Mouse (Mus musculus) adrenal gland, adult (tissue): ENCODE results near the gene Amy2a5.
"Not testable (repeated sequence)": the region's sequence is repeated elsewhere in the genome, so short reads cannot be mapped to it uniquely, and the experiment has no call there.

Source experiments
- DNase-seq, 2 experiments: peaks; one replicate each; pipeline ENCODE4 v3.0.0; 2022 to 2023; ENCODE audit warnings: low spot score in 1 of 2; ENCODE audit not compliant: inconsistent age in 2 of 2

Amy2a5 gene

DNA sequence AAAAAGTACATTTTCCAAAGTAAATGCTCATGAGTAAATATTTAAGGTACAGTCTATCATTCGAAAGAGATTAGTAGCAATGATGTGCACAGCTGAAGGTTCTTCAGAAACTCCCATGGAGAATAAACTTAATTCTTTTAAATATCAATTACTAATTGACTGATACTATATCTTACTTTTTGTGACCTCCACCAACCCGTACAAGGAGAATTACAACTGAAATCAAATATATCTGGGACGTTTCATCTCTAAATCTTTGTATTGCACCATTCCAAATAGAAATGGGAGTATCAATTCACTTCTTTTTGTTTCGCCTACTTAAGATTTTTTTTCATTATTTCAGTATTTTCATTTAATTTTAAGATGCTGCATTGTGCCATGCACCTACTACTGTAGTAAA is at the start of gene Amy2a5:
Gene Amy2a5, minus strand, starts transcription at position 101 of the 400 bp plus-strand sequence.
- DNase-seq, result not testable (repeated sequence)

DNA sequence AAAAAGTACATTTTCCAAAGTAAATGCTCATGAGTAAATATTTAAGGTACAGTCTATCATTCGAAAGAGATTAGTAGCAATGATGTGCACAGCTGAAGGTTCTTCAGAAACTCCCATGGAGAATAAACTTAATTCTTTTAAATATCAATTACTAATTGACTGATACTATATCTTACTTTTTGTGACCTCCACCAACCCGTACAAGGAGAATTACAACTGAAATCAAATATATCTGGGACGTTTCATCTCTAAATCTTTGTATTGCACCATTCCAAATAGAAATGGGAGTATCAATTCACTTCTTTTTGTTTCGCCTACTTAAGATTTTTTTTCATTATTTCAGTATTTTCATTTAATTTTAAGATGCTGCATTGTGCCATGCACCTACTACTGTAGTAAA is 32.7 kb upstream of the Amy2a5 start, which contains the start of gene Amy2a4:
Gene Amy2a4, minus strand, starts transcription at position 101 of the 400 bp plus-strand sequence.
- DNase-seq, result not testable (repeated sequence)

DNA sequence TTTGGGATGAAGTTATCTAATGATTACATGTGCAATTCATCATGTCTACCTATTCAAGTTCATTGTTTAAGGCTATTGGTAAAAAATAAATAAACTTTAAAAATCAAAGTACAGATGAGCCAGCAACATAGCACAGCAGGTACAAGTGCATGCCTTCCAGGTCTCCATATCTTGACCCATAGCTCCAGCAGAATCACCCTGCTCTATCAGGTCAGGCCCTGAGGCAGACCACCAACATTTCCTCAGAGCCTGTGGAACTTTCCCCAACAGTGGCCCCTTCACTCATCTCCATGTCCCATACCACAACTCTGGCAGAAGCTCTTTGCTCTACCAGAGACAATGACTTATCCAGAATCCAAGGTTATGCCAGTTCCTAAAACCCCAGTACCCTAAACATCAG is 21.6 kb upstream of the Amy2a5 start:
- DNase-seq, result not testable (repeated sequence)

DNA sequence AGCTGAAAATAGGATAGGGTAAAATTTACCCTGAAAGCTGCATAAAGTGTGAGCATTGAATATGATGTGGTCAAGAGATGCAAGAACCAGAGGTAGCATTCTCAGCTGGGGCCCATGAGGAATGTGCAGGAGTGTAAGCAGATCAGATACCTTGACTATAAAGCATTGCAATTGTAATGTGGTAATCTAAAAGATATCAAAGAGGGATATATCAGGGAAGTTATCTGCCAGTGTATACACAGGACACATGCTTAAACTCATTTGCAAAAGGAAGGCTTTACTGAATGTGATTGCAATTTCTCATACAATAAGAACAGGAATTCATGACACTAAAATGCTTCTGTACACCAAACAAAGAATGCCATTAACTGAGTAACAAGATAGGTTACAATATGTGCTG is 20.9 kb upstream of the Amy2a5 start:
- not testable (repeated sequence) for DNase-seq

DNA sequence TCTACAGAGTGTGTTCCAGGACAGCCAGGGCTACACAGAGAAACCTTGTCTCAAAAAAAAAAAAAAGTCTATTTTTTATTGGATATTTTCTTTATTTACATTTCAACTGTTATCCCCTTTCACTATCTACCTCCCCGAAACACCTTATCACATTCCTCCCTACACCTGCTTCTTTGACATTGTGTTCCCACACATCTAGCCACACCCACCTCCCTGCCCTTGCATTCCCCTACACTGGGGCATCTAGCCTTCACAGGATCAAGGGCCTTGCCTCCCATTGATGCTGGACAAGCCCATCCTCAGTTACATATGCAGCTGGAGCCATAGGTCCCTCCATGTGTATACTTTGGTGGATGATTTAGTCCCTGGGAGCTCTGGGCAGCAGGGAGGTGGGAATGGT is 31.5 kb downstream of the Amy2a5 start:
- no peak for DNase-seq
